Mouse (Mus musculus) ovary, adult 18-20 months (tissue): ENCODE data around the gene Dgkq.

Source experiments
- DNase-seq: peaks from one replicate; pipeline ENCODE4 v3.0.0; 2022; ENCODE audit warnings: low spot score, mixed read lengths

Gene Dgkq

DNA sequence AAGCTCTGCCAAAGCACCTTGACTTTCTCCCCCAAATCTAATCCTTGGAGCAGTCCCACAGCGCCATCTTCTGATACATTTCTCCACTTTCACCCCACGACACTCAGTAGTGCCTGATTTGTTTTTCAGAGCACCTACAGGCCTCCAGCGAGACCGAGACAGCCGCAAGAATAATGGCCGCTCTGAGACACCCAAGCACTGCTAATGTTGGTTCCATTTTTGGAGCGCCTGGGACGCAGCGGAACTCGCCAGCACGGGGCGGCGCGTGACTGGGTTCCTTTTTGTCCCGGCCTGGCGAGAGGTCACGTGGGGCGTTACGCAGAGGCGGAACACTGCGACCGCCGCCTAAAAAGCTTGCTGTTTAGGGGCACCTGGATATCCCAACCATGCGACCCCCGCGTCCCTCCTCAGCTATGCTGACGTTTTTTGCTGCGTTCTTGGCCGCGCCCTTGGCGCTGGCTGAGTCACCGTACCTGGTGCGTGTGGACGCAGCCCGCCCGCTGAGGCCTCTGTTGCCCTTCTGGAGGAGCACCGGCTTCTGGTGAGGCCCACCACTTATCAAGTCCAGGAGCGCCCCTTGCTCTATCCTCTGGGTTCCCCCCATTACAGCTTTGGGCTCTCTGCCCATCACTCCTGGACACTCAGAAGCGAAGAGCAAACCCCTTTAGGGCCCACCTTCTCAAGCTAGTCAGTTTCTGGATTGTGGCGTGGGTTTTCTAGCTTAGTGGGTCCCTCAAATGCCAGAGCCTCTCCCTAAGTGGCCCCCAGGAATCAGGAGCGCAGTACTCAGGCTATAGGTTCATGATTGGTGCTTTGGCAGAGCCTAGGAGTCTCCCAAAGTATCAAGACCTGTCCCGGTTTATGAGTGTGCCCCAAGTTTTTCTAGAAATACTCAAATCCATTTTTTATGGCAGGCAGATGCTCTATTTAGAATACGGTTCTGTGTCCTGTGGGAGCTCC, at the start of gene Dgkq:
TSS of gene Dgkq (minus strand) at position 696 of the 960 bp plus-strand sequence.
- peak; percentile 81 for DNase-seq

DNA sequence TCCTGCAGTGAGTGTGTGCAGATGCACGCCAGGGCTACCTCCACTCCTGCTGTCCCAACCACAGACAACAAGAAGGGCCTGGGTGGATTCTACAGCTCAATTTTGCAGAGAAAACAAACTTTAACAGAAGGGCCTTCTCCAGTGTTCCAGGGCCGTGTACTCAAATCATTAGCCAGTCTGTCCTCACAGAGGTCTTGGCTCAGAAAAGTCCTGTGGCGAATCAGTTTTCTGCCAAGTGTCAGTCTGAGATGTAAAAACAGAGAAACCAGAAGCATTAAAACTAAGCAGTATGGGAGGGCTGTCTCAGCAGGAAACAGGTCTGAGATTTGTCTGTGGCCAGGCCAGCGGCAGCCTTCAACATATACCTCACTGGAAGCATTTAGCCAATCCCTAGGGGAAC, 48.6 kb upstream of the Dgkq start:
- DNase-seq, result no peak

DNA sequence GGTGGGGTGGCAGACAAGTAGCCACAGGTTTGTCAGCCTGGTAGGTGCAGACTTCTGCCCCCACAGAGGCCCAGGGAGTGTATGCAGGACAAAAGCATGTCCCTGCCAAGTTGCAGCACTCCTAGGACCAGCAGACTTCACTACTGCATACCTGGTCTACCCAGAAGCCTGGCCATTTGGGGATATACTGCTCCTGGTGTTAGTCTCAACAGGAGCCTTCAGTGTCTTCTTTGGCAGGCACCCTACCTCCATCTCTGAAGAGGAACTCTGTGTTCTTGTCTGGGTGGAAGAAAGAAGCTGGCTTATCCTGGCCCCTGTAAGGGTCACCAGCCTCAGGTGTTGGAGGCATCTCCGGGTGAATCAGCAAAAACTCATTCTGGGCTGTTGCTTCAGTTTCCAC, 46.5 kb upstream of the Dgkq start:
- DNase-seq, result no peak

DNA sequence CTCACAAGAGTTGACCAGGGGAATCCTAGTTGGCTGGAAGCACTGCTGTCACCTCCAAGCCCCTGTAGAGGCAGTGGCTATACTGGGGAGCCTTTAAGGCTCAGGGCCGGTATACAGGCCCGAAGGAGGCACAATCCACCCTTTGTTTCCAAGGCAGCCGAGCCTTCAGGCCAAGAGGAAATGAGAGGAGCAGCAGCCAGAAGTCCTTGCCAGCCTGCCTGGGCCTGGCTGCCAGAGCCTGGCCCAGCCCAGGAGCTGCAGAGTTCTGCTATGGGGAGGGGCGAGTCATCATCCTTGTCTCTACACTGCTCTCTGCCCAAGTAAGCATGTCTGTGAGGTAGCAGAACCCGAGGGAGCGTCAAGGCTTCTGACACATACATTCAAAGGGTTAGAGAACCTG, 44.7 kb upstream of the Dgkq start:
- DNase-seq, result peak; percentile 29

DNA sequence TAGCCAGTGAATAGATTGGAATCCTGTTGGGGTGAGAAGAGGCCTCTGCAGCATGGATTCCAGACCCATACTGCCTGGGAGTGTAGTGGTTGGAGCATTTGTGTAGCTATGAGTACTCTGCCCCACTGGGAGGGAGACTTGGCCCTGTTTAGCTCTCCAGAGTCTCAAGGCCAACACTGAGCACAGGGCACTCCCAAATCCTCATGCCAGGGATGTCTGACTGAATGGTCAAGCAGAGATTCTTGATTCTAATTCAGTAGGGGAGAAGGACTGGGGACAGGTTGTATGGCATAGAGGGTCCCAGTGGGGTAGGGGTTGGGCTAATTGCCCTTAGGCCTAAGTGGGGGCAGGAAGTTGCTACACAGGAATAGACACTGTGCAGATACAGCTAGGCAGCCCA, 44.2 kb upstream of the Dgkq start:
- no peak for DNase-seq

DNA sequence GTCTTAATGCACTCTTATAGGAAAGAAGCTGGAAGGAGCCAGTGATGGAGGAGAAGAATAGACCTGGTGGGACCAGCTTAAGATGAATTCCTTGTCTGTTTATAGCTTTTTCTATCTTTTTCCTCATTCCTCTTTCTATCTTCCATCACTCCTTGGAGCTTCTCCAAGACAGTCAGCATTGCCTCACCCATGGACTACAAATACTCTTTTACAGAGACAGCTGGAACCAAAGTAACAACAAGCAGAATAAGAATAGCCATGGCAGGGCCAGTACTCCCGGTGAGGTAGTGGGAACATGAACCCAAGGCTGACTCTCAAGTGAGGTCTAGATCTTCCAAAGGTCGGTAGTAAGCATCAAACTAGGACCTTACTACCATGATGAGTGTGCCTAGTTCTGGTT, 43.6 kb upstream of the Dgkq start:
- no peak for DNase-seq

DNA sequence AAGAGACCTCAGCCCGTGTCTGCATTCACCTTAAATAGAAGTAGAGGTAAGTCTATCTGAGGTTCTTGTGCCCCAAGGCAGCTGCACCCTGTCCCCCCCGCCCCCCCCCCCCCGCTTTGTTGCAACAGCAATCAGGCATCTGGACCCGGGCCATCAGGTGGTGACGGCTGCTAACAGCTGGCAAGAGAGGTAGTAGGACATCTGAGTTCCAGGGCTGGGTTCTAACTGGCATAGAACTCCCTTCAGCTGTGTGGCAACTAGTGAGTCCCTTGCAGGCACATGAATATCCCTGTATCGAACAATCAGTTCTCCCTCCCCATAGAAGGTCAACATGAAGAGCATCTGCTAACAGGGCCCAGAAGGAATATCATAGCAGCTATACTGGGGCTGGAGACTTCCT, 42.5 kb upstream of the Dgkq start:
- no peak for DNase-seq

DNA sequence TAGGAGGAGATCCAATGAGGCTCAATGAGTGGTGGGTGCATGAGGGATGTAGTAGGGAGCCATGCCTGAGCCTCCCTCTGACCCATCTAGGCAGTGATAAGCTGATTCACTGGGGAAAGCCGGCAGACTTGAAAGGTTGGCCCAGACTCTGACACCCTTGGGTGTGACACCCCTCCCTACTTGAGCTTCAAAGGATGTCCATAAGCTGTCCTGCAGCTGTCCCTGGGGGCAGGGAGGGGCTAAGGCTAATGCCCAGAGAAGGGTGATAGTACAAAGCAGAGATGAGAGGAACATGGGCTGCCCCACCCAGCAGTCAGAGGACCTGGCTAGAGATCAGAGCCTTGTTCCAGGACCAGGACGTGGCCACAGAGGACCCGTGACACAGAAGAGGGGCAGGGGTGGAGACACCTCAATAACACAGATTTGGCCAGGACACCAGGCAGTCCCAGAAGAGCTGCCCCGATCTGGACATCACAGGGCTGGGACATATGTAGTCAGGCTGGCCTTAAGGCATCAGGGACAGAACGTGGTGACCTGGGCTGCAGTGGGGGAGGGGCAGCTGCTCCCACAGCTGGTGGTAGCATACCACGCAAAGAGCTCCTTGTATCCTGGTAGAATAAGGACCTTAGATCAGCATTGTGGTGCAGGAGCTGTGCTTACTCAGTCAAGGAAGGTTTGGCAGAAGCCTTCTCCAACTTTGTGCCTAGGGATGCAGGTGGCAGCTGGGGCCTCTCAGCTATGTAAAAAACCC, 39.7 kb upstream of the Dgkq start:
- no peak for DNase-seq

DNA sequence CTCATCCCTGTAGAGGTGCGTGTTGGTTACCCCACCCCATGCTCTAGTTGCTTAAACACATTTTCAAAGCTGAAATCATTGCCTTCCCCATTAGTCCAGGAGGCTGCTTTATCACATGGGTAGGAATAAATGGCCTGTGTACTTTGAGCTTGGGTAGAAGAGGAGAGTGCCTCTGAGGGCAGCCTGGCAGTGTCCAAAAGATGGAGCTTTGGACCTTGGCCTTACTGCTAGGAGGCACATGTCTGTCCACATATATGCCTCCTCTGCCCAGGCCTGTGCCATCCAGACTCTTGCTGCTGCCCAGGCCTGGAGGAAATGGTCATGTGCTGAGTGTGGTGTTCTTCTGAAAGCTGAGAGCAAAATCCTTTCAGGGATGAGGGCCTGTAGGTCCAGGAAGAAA, 38.9 kb upstream of the Dgkq start:
- DNase-seq, result no peak

DNA sequence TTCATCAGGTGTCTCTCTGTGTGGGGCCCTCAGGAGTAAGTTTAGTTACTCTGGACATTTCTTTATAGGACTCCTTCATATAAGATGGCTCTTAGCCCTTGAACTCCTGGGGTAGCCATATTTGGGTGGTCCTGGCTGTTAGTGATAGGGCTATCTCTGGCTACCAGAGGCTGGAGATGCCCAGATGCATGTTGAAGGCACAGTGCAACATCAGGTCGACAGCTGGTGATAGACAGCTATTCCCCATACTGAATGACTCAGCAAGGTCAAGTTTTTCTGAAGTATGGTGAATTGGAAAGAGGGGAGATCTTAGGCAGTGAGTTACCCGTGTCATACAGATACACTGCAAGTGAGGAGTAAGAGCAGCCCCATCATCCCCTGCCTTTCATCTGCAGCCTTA, 38.3 kb upstream of the Dgkq start:
- DNase-seq, result no peak

DNA sequence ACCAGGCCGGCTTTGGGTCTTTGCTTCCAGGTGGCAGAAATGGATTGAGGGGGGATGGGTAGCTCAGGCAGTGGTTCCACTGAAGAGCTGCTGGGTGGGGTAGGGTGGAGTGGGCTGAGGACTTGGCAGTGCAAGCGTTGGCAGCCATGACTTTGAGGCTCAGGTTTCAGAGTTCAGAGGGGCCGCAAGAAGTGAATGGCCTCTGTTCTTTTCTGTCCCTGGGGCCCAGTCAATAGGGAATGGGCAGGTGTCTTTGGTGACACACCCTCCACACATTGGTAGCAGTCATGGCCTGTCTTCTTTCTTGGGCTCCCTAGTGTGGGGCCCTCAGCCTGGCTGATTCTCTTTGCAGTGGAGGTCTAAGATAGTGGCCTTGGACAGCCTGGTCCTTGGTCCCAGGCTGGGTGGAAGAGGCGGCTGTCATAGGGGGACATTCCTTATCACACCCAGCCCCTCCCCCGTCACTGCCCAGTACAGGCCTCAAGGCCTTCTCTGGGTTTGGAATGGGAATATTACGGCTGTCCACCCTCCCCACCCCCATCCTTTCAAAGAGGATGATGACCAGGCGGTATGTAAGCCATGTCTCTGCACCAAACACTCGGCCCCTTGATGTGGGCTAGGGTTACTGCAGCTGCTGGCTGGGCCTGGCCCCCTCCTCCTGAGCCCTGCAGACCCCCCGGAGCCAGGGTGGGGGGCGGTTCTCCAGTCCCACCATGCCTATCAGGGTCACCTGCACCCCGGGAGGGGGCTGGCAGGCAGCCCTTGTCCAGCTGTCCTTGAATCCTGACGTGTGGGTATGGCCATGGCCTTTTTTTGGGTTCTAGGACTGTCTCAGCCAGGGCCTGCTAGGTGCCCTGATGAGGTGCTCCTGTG, 34.5 kb upstream of the Dgkq start:
- no peak for DNase-seq

DNA sequence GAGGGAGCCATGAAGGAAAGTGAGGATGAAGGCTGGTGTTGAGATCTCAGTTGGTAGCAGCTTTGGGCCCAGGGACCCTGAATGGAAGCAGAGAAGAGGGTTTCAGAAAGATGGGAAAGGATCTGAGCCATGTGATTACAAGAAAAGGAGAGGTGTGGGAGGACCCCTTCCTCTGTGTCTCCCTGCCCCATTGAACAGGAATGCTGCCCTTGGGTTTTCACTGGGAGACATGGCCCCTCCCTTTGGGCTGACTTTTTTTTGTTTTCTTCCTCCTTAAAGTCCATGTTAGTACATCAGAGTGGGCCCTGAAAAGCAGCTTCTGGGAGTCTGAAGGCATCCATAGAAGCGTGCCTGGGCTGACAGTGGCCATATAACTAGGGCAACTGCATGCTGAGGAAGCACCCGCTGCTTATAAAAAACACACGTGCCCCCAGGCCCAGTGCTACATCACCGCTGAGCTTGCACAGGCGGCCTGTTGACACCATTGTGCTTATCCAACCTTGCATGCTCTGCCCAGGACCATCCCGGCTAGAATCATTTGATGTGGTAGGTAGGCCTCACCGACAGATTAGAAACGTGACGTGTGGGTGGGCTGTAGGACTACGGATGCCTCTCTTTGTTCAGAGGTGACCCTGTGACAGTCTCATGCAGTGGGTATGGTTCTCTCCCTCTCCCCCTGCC, 32.0 kb upstream of the Dgkq start:
- DNase-seq, result no peak

DNA sequence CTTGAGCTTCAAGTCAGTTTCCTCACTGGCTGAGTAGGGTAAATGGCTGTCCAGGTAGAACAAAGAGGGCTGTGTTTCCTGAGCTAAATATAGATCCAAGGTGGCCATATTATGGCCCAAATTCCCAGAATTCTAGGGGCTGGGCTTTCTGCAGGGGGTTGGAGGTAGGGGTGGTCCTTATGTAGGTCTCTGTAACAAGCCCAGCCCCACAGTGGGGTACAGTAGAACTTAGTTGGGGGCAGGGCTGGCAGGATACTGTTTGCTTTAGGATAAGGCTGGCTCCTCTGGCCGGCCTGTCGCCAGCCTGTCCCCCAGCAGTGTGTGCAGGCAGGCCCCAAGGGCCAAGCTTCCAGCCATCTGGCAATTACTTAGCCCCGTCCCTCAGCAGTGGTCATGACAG, 30.9 kb upstream of the Dgkq start:
- DNase-seq, result no peak

DNA sequence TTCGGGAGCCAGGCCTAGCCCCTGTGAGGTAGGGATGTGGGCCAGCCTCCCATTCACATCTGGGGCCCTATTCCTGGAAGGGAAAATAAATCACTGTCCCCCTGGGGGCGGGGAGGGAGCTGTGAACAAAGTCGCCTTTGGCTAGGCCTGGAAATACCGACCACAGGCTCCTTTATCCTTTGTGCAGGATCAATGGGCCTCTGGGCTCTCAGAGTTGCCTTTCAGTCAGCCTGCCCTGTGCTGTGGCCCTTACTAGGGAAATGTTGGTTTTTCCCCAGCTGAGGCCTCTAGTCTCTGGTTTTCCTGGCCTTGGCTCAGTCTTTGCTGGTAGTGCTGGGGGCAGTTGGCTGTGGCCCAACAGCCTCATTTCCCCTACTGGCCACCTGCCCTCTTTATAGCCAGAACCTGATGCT, 27.9 kb upstream of the Dgkq start:
- no peak for DNase-seq

DNA sequence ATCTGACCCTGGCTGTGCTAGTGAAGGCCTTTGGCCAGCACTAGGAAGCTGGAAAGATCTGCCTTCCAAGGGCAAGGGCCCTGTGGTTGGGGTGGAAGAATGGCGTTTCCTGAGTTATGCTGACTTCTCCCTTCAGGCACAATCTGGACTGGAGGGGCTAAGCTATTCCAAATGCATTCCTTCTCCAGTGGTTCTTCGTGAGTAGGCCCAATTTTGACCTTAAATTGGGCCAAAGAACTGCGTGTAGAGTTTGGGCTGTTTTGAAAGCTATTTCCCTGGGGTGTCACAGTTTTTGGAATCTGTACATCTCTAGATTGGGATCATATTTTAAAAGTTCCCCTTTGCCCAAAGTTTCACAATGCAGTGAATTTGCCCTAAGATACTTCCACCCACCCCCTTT, 27.1 kb upstream of the Dgkq start:
- no peak for DNase-seq

DNA sequence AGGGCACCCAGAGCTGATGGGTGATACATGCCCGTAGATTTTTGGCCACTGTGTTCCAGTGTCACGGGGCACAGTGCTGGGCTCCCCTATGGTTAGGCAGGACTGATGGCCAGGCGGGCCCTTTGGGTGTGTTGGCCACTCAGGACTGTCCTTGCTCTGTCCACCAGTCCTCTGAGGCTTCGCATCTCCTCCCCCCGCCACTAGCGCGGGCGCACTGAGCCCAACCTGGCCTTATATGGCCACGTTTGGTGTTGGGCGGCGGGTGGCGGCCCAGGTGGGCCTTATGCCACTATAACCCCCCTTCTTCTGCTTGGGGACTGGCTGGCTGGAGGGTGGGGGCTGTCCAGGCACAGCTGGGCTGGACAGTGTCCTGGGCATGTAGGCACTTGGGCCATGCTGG, 26.4 kb upstream of the Dgkq start:
- no peak for DNase-seq

DNA sequence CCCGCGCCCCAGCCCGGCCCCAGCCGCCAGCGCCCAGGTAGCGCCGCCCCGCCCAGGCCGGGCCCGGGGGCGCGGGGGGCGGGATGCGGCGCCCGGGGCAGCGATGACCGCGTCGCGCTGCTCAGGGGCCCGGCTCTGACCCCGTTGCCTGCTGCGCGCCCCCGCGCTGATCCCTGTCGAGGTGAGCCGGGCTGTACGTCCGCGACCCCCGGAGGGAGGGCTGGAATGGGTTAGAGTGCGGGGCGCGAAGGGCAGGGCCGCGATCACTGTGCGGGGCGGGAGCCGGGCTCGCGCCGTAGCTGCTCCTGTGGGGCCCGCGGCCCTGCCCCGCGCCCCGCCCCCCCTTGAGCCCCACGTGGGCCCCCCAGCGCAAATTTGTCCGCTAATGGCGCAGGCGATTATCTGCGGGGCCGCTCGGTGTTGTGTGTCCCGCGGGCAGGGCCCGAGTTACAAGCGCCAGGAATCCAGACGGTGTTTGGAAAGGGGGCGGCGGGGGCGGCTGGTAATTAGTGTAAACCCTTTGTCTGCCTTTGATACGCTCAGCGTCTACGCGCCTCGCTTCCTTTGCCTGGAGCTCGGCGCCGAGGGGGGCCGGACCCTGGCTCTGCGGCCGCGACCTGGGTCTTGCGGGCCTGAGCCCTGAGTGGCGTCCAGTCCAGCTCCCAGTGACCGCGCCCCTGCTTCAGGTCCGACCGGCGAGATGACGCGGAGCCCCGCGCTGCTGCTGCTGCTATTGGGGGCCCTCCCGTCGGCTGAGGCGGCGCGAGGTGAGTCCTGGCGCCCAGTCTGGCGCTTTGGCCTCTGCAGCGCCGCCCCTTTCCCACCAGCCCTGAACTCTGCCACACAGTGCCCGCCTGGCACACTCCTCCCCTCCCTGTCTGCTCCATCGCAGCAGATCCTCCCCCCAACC, 25.1 kb upstream of the Dgkq start:
- peak; percentile 54 for DNase-seq

DNA sequence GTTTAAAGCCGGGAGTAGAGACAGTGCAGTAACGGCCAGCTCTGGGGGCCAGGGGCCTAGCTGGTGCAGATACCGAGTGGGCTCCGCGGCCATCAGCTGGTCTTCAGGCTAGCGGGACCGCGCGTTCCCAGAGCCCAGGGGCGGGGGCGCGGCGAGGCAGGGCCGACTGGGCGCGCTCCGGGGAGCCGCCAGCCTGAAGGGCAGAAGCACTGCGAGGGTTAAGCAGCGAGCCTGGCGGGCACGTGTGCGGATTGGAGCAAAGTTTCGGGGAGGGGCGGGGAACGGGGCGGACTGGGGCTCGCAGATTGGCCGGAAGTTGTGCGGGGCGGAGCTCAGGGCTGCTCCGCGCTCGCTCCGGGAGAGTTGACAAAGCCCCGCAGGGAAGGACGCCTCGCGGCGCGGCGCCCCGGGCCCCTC, 24.4 kb upstream of the Dgkq start:
- DNase-seq, result peak; percentile 83

DNA sequence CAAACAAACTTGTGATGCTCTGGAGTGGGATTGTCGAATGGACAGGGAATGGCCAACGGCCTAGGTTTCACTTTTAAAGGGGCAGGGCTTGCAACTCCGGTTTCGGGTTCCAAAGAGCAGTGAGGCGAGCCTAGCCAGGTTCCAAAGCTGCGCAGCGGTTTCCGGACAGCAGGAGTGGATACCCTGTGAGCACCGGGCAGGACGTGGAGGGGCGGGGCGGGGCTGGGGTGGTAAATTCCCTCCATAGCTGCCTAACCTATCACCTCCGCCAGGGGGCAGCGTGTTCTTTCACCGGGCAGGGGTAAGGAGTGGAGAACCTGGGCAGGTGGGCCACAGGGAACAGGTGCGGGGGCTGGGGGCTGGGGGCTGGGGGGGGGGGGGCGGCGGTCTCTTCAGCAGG, 22.8 kb upstream of the Dgkq start, which contains the start of gene Fgfrl1:
TSS of gene Fgfrl1 (plus strand) at position 112 of the 400 bp plus-strand sequence.
- DNase-seq, result no peak

DNA sequence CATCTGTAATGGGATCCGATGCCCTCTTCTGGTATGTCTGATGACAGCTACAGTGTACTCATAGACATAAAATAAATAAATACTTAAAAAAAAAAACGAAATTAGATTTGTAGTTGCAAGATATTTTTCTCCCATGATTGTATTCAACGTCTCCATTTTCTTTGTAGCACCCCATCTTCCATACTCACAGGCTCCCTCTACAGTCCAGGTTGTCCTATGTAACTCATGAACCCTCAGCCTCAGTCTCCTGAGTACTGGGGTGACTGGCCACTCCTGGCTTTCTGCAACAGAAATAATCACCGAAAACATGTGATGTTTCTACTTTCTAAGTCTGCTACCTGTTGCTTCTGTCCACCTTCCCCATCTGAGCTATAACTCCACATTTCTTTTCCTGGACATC, 21.7 kb upstream of the Dgkq start:
- DNase-seq, result no peak

DNA sequence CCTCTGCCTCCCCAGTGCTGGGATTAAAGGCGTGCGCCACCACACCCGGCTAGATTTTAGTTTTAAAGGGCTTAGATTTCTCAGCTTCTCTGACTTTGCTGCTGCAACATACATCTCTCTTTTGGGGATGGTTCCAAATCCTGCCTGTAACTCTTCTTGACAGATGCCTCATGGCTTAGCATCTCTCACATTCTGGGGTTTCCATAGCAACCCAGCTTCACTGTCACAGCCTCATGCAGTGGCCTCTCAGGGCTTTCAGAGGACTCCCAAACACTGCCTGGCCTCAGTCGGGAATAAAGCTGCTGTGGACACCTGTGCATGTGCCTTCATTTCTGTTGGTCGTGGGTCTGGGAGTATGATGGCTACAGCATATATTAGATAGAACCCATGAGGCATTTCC, 19.6 kb upstream of the Dgkq start:
- DNase-seq, result no peak
